Mouse (Mus musculus) MEL (cell line): ENCODE results near the gene Gm40193. TPM values are rescaled to one million over a fixed set of nuclear protein-coding genes. Genes with fewer than 3 reads are reported as not detected.

Experiments used
- DNase-seq: peaks from one replicate; pipeline ENCODE4 v3.0.0; 2011; ENCODE audit warnings: low read depth, low spot score
- H3K27ac ChIP-seq: 2 replicates; pipeline ENCODE4 v1.5.1; 2012; ENCODE audit warnings: low read depth, mild to moderate bottlenecking, control low read depth, low read length, moderate library complexity; ENCODE audit not compliant: control insufficient read depth
- H3K27me3 ChIP-seq, 2 experiments: fragments of 150-350 bp in 1 of 2; sonication (generic) in 1 of 2; 2 replicates each; pipeline ENCODE4 v1.6.1; 2012; ENCODE audit warnings: low read length in 2 of 2, mild to moderate bottlenecking in 2 of 2, improper control_type of control experiment in 1 of 2, moderate library complexity in 1 of 2; ENCODE audit not compliant: insufficient read depth in 2 of 2, control insufficient read depth in 1 of 2
- H3K36me3 ChIP-seq, 2 experiments: 2 replicates each; pipeline ENCODE4 v1.6.1; 2012 to 2014; ENCODE audit warnings: low read length in 2 of 2, improper control_type of control experiment in 1 of 2, inconsistent platforms in 1 of 2, mild to moderate bottlenecking in 1 of 2; ENCODE audit not compliant: insufficient read depth in 2 of 2, control insufficient read depth in 1 of 2
- H3K4me1 ChIP-seq, 2 experiments: fragments of 150-350 bp in 1 of 2; sonication (generic) in 1 of 2; 2 replicates each; pipeline ENCODE4 v1.6.1; 2012; ENCODE audit warnings: low read length in 2 of 2, improper control_type of control experiment in 1 of 2, mild to moderate bottlenecking in 1 of 2; ENCODE audit not compliant: insufficient read depth in 2 of 2, control insufficient read depth in 1 of 2
- H3K4me3 ChIP-seq, 2 experiments: fragments of 150-350 bp in 1 of 2; sonication (generic) in 1 of 2; 2 replicates each; pipeline ENCODE4 v1.5.1; 2012; ENCODE audit warnings: low read depth in 2 of 2, low read length in 2 of 2, mild to moderate bottlenecking in 2 of 2, moderate library complexity in 2 of 2, control low read depth in 1 of 2, improper control_type of control experiment in 1 of 2; ENCODE audit not compliant: control insufficient read depth in 1 of 2, insufficient read depth in 1 of 2
- H3K79me2 ChIP-seq: 2 replicates; pipeline ENCODE4 v1.6.1; 2012; ENCODE audit warnings: mild to moderate bottlenecking, low read length, moderate library complexity; ENCODE audit not compliant: control insufficient read depth, poor library complexity, insufficient read depth
- H3K9ac ChIP-seq: 2 replicates; pipeline ENCODE4 v1.6.1; 2012; ENCODE audit warnings: low read depth, mild to moderate bottlenecking, control low read depth, low read length, moderate library complexity; ENCODE audit not compliant: control insufficient read depth, poor library complexity, severe bottlenecking
- H3K9me3 ChIP-seq: fragments of 150-350 bp; sonication (generic); replicated peaks from 2 replicates; pipeline ENCODE4 v1.6.1; 2012; ENCODE audit warnings: mild to moderate bottlenecking, low read length, improper control_type of control experiment, moderate library complexity; ENCODE audit not compliant: insufficient read depth
- BHLHE40 ChIP-seq: IDR thresholded peaks from 2 replicates; pipeline ENCODE4 v1.6.1; 2012; ENCODE audit warnings: low read depth, mild to moderate bottlenecking, inconsistent platforms, low read length, improper control_type of control experiment, borderline replicate concordance
- CHD1 ChIP-seq: IDR thresholded peaks from 2 replicates; pipeline ENCODE4 v1.6.1; 2012; ENCODE audit warnings: low read depth, mild to moderate bottlenecking, inconsistent platforms, low read length, improper control_type of control experiment
- CHD2 ChIP-seq: IDR thresholded peaks from 2 replicates; pipeline ENCODE4 v1.6.1; 2011; ENCODE audit warnings: low read length, improper control_type of control experiment
- CTCF ChIP-seq, 3 experiments: IDR thresholded peaks in 2 of 3; conservative IDR thresholded peaks in 1 of 3; 2 replicates each; pipeline ENCODE4 v1.5.1; 2011 to 2012; ENCODE audit warnings: low read length in 3 of 3, low read depth in 2 of 3, mild to moderate bottlenecking in 2 of 3, improper control_type of control experiment in 1 of 3, inconsistent platforms in 1 of 3, mixed read lengths in 1 of 3, moderate library complexity in 1 of 3; ENCODE audit not compliant: control insufficient read depth in 1 of 3, insufficient read depth in 1 of 3, poor library complexity in 1 of 3, severe bottlenecking in 1 of 3
- E2F4 ChIP-seq: IDR thresholded peaks from 2 replicates; pipeline ENCODE4 v1.6.1; 2011; ENCODE audit warnings: low read depth, low read length, improper control_type of control experiment, borderline replicate concordance
- ELF1 ChIP-seq: IDR thresholded peaks from 2 replicates; pipeline ENCODE4 v1.6.1; 2014; ENCODE audit warnings: low read depth, mild to moderate bottlenecking, inconsistent platforms, low read length, improper control_type of control experiment, moderate library complexity
- ETS1 ChIP-seq: IDR thresholded peaks from 2 replicates; pipeline ENCODE4 v1.6.1; 2012; ENCODE audit warnings: low read depth, mild to moderate bottlenecking, inconsistent platforms, low read length, improper control_type of control experiment, moderate library complexity
- GABPA ChIP-seq: IDR thresholded peaks from 2 replicates; pipeline ENCODE4 v1.6.1; 2012; ENCODE audit warnings: low read depth, mild to moderate bottlenecking, inconsistent platforms, low read length, improper control_type of control experiment, moderate library complexity
- HCFC1 ChIP-seq: IDR thresholded peaks from 2 replicates; pipeline ENCODE4 v1.6.1; 2012; ENCODE audit warnings: low read depth, mild to moderate bottlenecking, inconsistent platforms, low read length, improper control_type of control experiment, moderate library complexity
- JUND ChIP-seq: IDR thresholded peaks from 2 replicates; pipeline ENCODE4 v1.6.1; 2011; ENCODE audit warnings: low read depth, mild to moderate bottlenecking, improper control_type of control experiment, low read length
- KAT2A ChIP-seq: conservative IDR thresholded peaks from 2 replicates; pipeline ENCODE4 v1.6.1; 2012; ENCODE audit warnings: low read depth, low read length, improper control_type of control experiment, inconsistent platforms
- MAFK ChIP-seq: IDR thresholded peaks from 2 replicates; pipeline ENCODE4 v1.6.1; 2011; ENCODE audit warnings: low read depth, mild to moderate bottlenecking, low read length, improper control_type of control experiment, borderline replicate concordance
- MAX ChIP-seq: IDR thresholded peaks from 2 replicates; pipeline ENCODE4 v1.6.1; 2011; ENCODE audit warnings: low read length, improper control_type of control experiment
- MAZ ChIP-seq: IDR thresholded peaks from 2 replicates; pipeline ENCODE4 v1.6.1; 2012; ENCODE audit warnings: low read depth, mild to moderate bottlenecking, inconsistent platforms, low read length, improper control_type of control experiment
- MEF2A ChIP-seq: IDR thresholded peaks from 2 replicates; pipeline ENCODE4 v1.6.1; 2014; ENCODE audit warnings: low read depth, mild to moderate bottlenecking, inconsistent platforms, low read length, improper control_type of control experiment; ENCODE audit not compliant: poor library complexity, insufficient replicate concordance, severe bottlenecking; ENCODE audit errors: extremely low read depth
- MXI1 ChIP-seq: IDR thresholded peaks from 2 replicates; pipeline ENCODE4 v1.6.1; 2011; ENCODE audit warnings: mild to moderate bottlenecking, low read depth, low read length, improper control_type of control experiment
- MYB ChIP-seq: IDR thresholded peaks from 2 replicates; pipeline ENCODE4 v1.6.1; 2011; ENCODE audit warnings: mild to moderate bottlenecking, low read depth, low read length, improper control_type of control experiment
- NELFE ChIP-seq: IDR thresholded peaks from 2 replicates; pipeline ENCODE4 v1.6.1; 2011; ENCODE audit warnings: low read depth, low read length, improper control_type of control experiment
- NRF1 ChIP-seq: IDR thresholded peaks from 2 replicates; pipeline ENCODE4 v1.6.1; 2014; ENCODE audit warnings: low read depth, mild to moderate bottlenecking, inconsistent platforms, low read length, improper control_type of control experiment, moderate library complexity; ENCODE audit not compliant: poor library complexity, insufficient read depth, severe bottlenecking
- POLR2A ChIP-seq, 2 experiments: IDR thresholded peaks; 2 replicates each; pipeline ENCODE4 v1.6.1; 2011 to 2012; ENCODE audit warnings: low read length in 2 of 2, mild to moderate bottlenecking in 2 of 2, control low read depth in 1 of 2, improper control_type of control experiment in 1 of 2, low read depth in 1 of 2, moderate library complexity in 1 of 2; ENCODE audit not compliant: control insufficient read depth in 1 of 2, insufficient read depth in 1 of 2, poor library complexity in 1 of 2
- RAD21 ChIP-seq: IDR thresholded peaks from 2 replicates; pipeline ENCODE4 v1.6.1; 2011; ENCODE audit warnings: mild to moderate bottlenecking, low read depth, low read length, improper control_type of control experiment
- SIN3A ChIP-seq: IDR thresholded peaks from 2 replicates; pipeline ENCODE4 v1.6.1; 2012; ENCODE audit warnings: low read length, improper control_type of control experiment, inconsistent platforms
- SMC3 ChIP-seq: IDR thresholded peaks from 2 replicates; pipeline ENCODE4 v1.6.1; 2011; ENCODE audit warnings: low read depth, low read length, improper control_type of control experiment
- TBP ChIP-seq: IDR thresholded peaks from 2 replicates; pipeline ENCODE4 v1.8.0; 2011; ENCODE audit warnings: low read depth, low read length, improper control_type of control experiment
- UBTF ChIP-seq: IDR thresholded peaks from 2 replicates; pipeline ENCODE4 v1.6.1; 2012; ENCODE audit warnings: low read depth, mild to moderate bottlenecking, inconsistent platforms, low read length, improper control_type of control experiment, moderate library complexity, borderline replicate concordance; ENCODE audit not compliant: insufficient read depth
- USF2 ChIP-seq, 2 experiments: IDR thresholded peaks; 2 replicates each; pipeline ENCODE4 v1.6.1; 2011 to 2012; ENCODE audit warnings: improper control_type of control experiment in 2 of 2, low read length in 2 of 2, borderline replicate concordance in 1 of 2, inconsistent platforms in 1 of 2, low read depth in 1 of 2, mild to moderate bottlenecking in 1 of 2; ENCODE audit not compliant: insufficient read depth in 1 of 2
- ZC3H11A ChIP-seq: IDR thresholded peaks from 2 replicates; pipeline ENCODE4 v1.6.1; 2012; ENCODE audit warnings: low read depth, mild to moderate bottlenecking, inconsistent platforms, low read length, improper control_type of control experiment
- ZKSCAN1 ChIP-seq: IDR thresholded peaks from 2 replicates; pipeline ENCODE4 v1.6.1; 2012; ENCODE audit warnings: low read depth, mild to moderate bottlenecking, inconsistent platforms, low read length, improper control_type of control experiment, moderate library complexity
- ZMIZ1 ChIP-seq: IDR thresholded peaks from 2 replicates; pipeline ENCODE4 v1.6.1; 2012; ENCODE audit warnings: low read depth, mild to moderate bottlenecking, inconsistent platforms, low read length, improper control_type of control experiment, moderate library complexity
- polyA plus RNA-seq, 2 experiments: library from polyadenylated mRNA; stranded (reverse) in 1 of 2; unstranded in 1 of 2; fragments of >175 nt in 1 of 2; fragments of >200 nt in 1 of 2; gene quantifications; 2 replicates each; pipeline versions ENCODE4 v1.2.1 to v1.2.4; 2012; ENCODE audit warnings: low replicate concordance in 2 of 2, low read depth in 1 of 2; ENCODE audit not compliant: insufficient read length in 2 of 2, insufficient read depth in 1 of 2, missing spikeins in 1 of 2
- total RNA-seq: library from RNA; depleted of rRNA; stranded (reverse); fragments of 300-350 nt; gene quantifications from 2 replicates; pipeline ENCODE4 v1.2.3, GENCODE M21; 2012

Gm40193 gene
- total and polyA plus RNA-seq, 3 experiments = not detected

GRCm38 (mm10) chr11:70511242-70511641 lies 21.5 kb downstream of the Gm40193 start:
- no peak overlapping the region for H3K9ac ChIP-seq
- no peaks in the 10 kb centered on the region for H3K9me3 ChIP-seq
- TF ChIP-seq BHLHE40 (no peak), JUND (no peak), ZC3H11A (no peak), E2F4 (no peak), ZMIZ1 (no peak), CHD2 (no peak), GABPA (no peak)
- TF ChIP-seq, all 39 proteins: peak for 0
- DNase-seq = no peak
- Histone ChIP-seq H3K27me3 (no peaks in the 10 kb centered on the region; a peak in 1 of 4 replicates), H3K4me3 (no peak overlapping the region), H3K4me1 (peaks cover 10 to 23% of the 10 kb centered on the region in 2 experiments), H3K36me3 (peaks cover 0 to 18% of the 10 kb centered on the region in 2 experiments; a peak in 2 of 4 replicates), H3K27ac (no peak overlapping the region), H3K79me2 (no peaks in the 10 kb centered on the region)

DNA sequence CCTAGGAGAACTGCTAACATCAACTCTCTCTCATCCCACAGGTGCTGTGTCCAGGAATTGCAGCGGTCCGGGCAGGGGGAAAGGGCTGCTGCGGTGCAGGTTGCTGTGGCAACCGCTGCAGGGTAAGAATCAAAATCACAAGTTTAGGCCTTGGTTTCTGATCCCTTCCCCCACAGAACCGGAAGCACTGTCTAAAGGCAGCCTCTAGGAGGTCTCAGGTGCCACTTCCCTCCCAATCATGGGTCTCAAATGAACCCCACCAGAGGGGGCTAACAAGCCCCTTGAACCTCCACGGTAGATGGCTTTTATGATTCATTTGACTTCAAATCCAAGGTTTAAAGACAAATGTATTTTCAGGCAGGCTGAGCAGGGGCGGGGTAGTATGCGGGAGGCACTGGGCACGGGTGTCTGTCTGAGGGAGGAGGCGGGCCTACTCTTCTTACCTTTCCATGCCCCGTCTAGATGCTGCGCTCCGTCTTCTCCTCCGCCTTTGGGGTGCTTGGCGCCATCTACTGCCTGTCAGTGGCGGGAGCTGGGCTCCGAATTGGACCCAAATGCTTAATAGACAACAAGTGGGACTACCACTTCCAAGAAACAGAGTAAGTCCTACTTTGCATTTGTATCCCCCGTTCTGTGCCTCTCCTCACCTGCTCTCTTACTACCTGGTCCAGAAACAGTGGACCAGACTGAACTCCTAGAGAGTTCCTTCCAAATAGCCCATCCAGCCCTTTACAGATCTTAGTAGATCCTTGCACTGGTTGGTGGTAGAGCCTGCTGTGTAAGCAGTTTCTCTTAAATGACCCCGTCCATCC lies 22.8 kb downstream of the Gm40193 start:
- no peak overlapping the region for H3K9ac ChIP-seq
- H3K27ac ChIP-seq = no peak overlapping the region
- H3K36me3 ChIP-seq = peaks cover 0 to 28% of the 10 kb centered on the region in 2 experiments; a peak in 2 of 4 replicates
- no peaks in the 10 kb centered on the region for H3K79me2 ChIP-seq
- H3K4me1 ChIP-seq = peaks cover 10 to 32% of the 10 kb centered on the region in 2 experiments
- no peaks in the 10 kb centered on the region for H3K9me3 ChIP-seq
- no peak overlapping the region for H3K4me3 ChIP-seq
- DNase-seq = peak; percentile 74
- H3K27me3 ChIP-seq = no peaks in the 10 kb centered on the region; a peak in 1 of 4 replicates
- TF ChIP-seq RAD21 = peak; percentile 73
- no peak; the same call in 1 of the 2 replicates for TF ChIP-seq SIN3A
- no peak for TF ChIP-seq USF2 (IDR thresholded peaks at IDR 0.05; ENCODE audit: borderline replicate concordance in 1 of 2, insufficient read depth in 1 of 2, low read depth in 1 of 2, low read length in 2 of 2)
- TF ChIP-seq SMC3 = peak; percentile 89
- peak; percentile 36; the same call in 1 of the 2 replicates for TF ChIP-seq MXI1
- no peak for TF ChIP-seq HCFC1
- TF ChIP-seq MAFK = no peak
- TF ChIP-seq MAZ = peak; percentile 64; the same call in 1 of the 2 replicates
- TF ChIP-seq MAX = no peak
- no peak for TF ChIP-seq TBP
- TF ChIP-seq CHD1 = no peak
- TF ChIP-seq GABPA = no peak
- TF ChIP-seq MEF2A = no peak
- no peak for TF ChIP-seq ZKSCAN1
- no peak for TF ChIP-seq NELFE
- no peak for TF ChIP-seq MYB
- no peak for TF ChIP-seq NRF1
- TF ChIP-seq ZMIZ1 = no peak
- TF ChIP-seq BHLHE40 = no peak
- no peak for TF ChIP-seq ETS1
- TF ChIP-seq CTCF (IDR thresholded peaks at IDR 0.05 in 2 of 3, conservative IDR thresholded peaks at IDR 0.05 in 1 of 3; ENCODE audit: control insufficient read depth in 1 of 3, insufficient read depth in 1 of 3, low read depth in 2 of 3, low read length in 3 of 3, poor library complexity in 1 of 3, severe bottlenecking in 1 of 3) = peak; percentile 35 to 91 (median 83)
- TF ChIP-seq POLR2A (IDR thresholded peaks at IDR 0.05; ENCODE audit: control insufficient read depth in 1 of 2, insufficient read depth in 1 of 2, low read depth in 1 of 2, low read length in 2 of 2, poor library complexity in 1 of 2) = no peak
- no peak for TF ChIP-seq UBTF
- no peak for TF ChIP-seq KAT2A
- TF ChIP-seq ELF1 = no peak
